Mouse (Mus musculus) heart, postnatal 36 days (tissue): ENCODE measurements at regions not wholly inside any gene's neighbourhood (a gene's known extent, or its start where the extent isn't known, plus 50 kb on each side); places are given as distances from the start of the nearest gene placed in this dataset.
A peak's percentile ranks its signal among the peaks of the same experiment; 100 is the strongest.

Experiments used
- DNase-seq, 2 experiments: peaks; one replicate each; pipeline ENCODE4 v3.0.0; 2021 to 2022
- intact Hi-C: fragments of 180-260 bp; cut with DNase I; formaldehyde crosslinking; loops from one replicate; pipeline ENCODE4 v1.15.1; 2025

DNA sequence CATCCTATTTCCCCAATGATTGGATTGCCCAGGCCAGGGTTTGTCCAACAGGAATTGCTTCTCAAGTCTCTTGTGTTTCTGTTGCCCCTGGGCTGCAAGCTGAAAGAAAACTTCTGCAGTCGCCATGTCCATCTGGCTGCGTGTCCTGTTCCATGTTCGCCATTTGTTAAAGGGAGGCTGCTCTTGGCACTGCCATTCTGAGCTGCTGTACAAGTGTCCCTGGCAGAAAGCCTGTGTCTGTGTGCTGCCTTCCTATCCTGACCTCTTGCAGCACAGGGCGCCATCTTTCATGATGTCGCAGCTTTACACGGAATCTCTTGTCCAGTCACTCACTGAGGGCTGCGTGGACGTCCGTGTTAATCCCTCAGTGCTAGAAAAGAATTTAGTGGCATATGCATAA lies 349.2 kb downstream of the Agtpbp1 start:
- DNase-seq = no peak

DNA sequence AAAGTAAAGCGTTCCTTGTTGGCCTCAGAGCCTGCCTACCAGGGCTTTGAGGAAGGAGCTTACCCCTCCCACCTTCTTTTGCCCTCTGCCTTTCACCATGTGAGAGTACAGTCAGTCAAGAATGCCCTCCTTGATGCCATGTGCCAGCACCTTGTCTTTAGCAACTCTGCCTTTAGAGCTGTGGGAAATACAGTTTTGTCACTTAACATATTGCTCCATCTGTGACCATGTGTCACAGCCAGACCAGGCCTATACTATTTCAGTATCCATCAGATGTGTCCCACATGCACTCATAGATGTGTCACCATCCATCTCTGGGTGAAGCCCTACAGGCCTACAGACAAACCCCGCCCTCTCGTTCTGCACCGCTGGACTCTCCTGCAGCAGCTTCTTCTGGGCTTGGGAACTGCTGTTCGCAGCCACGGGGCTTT lies 355.9 kb downstream of the Agtpbp1 start:
- no peak for DNase-seq
- intact Hi-C loops = no loop called here

More for the DNA sequence above, 349.2 kb downstream of the Agtpbp1 start:
- intact Hi-C loops = no loop called here

DNA sequence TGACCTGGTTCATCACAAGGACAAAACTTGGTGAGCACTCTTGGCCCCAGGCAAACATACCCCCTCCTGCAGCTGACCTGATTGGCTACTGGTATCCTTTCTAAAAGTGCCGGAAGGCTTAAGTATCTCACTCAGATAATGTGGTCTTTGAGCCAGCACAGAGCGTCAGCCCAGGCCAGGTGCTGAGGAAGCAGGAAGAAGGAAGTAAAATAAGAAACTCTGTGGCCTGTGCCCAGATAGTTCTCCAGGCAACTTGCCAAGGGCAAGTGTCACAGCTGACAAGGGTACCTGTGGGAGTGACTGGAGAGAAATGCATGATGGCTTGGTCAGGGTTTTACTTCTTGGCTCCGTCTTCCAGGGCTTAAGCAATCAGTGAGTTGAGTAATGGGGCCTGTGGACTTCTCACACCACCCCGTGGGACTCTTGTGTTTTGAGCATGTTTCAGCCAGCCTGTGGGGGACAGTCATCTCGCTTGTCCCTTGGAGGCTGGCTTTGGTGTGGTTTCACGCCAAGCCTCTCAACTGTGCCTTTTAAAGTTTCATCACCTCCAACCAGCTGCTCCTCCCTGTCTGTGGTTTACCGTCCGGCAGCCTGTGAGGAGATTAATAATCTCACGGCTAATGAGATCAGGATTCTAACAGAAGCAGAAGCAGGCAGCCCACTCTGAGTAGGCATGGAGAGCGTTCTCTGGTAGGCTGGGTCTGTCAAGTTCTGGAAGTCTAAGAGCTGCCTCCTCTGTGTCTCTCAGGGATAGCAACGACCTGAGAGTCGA lies 356.8 kb downstream of the Agtpbp1 start:
- intact Hi-C loops = no loop called here
- DNase-seq = peak; percentile 28 to 50

DNA sequence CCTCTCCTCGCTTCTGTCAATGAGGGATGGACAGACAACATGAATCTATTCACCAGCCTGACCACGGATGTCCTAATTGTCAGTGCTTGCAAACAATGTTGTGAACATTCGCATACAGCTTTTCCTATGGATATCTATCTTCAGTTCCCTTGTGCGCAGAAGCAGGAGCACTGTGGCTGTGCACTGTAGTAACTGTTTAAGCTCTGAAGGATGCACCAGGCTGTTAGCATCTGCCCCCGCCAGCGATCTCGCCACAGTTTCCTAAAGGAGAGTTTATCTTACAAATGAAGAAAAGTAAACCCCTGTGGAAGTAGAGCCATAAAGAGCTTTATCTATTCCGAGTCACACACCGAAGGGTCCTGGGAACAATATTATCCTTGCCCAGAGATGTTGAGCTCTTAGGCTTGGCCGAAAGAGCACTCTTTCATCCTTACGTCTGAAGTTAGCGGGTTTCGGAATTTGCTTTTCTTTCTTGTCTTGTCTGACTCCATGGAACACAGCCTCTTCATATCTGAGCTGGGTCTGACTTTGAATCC lies 357.4 kb downstream of the Agtpbp1 start:
- intact Hi-C loops = no loop called here
- no peak for DNase-seq

DNA sequence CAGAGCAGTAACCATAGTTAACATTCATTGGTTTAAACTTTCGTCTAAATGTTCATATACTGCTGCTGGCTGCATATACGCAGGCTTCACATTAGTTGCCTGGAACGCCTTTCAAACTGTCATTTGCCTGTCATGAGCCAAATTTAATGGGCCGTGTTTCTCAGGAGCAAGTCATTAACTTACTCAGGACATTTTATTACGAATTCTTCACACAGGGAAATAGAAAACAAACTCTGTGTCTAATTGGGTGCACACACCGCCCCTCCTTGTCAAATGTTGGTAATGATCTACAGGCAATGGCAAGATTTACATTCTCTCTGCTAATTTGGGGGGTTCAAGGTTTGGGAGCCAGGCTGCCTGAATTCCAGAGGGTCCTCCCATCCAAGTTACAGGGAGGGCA lies 364.4 kb downstream of the Agtpbp1 start:
- DNase-seq = no peak
- intact Hi-C loops = no loop called here

DNA sequence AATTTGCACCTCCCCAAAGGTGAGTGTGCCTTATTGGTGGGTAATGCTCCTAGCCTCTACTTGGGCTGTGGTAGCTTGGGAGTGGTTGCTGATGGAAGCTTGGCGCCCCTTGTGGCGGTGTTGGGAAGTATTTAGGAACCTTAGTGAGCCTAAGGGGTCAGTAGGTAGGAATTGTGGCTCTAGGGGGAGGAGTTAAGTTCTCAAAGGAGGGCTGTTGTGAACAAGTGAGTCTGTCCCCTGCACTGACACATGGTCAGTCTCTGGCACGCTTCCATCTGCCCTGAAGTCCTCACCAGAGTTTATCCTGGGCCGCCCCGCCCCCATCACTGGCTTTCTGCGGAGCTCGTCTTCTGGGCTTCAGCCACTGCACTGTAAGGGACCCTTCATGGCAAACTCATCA lies 364.9 kb downstream of the Agtpbp1 start:
- peak in 1 of 2 experiments; percentile 6 for DNase-seq
- intact Hi-C loops = no loop called here

DNA sequence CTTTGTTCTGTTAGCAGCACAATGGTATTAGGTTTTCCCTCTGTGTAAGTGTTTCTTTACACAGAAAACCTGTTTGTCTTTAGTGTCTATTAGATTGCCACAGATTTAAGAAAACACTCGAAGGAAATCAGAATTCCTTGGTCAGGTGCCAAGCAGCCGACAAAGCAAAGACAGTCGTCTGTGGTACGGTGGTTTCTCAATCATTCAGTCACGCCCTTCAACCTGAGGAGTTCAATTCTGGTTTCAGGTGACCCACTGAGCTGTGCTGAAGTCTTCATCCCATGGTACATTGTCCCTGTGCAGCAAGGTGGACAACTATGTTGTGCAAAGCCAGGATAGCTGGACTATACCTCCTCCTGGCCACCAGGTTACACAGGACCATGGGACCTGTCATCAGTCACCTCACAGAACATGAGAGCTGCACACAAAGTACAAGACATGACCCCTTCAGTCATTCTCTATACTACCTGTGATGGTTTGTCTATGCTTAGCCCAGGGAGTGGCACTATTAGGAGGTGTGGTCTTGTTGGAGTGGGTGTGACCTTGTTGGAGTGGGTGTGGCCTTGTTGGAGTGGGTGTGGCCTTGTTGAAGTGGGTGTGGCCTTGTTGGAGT lies 368.2 kb downstream of the Agtpbp1 start:
- intact Hi-C loops = no loop called here
- no peak for DNase-seq

DNA sequence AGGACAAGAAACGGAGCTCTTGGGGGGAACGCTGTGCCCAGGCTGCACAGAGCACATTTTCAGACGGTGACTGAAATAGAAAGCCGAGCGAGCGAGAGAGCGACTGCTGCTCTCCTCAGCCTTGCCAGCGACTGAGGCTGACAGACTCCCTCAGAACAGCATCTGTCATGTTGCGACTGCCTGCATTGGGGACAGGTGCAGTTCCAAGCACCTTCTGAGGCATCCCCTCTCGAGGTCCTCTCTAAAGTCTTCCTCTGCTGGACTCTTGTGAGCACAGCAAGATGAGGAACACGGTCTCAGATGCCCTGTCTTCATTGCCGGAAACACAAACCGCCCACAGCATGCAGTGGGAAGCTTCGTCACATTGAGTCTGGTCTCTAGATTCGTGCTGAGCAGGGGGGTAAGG lies 372.7 kb downstream of the Agtpbp1 start:
- DNase-seq = no peak
- intact Hi-C loops = no loop called here

DNA sequence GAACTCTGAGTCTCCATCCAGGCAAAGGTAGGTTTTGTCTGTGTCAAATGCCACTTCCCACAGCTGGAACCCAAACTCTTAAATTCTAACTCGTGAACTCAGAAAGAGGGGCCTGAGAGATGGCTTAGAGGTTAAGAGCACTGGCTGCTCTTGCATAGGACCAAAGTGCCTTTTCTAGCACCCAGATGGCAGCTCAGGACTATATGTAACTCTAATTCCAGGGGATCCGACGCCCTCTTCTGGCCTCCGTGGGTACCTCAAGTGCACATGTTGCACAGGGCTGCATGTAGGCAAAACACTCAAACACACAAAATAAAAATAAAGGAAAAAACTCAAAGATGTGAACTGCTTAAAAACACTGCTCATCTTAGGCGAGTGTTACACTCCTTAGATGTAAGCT lies 374.2 kb downstream of the Agtpbp1 start:
- intact Hi-C loops = no loop called here
- DNase-seq = no peak

DNA sequence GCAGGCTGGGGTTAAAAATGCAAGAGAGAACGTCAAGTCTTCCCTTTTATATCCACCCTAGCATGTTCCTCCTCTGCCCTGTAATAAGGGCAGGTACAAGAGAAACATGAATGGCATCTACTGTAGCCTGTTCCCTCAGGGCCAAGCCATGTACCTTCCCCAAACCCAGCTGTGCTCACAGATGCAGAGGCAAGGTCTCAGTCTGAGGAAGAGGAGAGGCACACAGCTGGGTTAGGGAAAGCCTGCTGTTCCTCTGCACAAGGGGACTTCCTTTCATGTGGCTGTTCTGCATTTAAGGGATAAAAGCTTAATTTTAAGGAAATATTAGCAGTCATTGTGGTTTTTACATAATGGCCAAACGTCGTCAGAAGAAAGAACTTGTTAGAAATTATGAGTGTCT lies 378.8 kb downstream of the Agtpbp1 start:
- intact Hi-C loops = no loop called here
- DNase-seq = no peak

DNA sequence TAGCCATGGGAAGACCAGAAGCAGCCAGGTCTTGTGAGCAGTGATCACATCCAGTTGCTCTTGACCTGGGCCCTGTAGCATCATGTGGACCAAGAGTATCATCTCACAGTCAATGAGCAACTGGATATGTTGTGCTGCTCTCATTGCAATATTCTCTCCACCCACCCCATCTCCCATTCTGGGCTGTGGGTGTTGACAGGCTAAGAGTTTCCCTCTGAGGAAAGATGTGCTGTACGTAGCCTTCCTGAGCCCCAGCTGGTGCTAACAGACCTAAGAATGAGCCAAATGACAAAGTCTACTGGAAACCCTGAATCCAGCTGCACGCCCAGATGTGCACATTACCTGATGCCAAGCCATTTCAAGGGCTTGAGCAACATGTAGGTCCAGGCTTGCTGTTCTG lies 380.5 kb downstream of the Agtpbp1 start:
- intact Hi-C loops = no loop called here
- DNase-seq = no peak

DNA sequence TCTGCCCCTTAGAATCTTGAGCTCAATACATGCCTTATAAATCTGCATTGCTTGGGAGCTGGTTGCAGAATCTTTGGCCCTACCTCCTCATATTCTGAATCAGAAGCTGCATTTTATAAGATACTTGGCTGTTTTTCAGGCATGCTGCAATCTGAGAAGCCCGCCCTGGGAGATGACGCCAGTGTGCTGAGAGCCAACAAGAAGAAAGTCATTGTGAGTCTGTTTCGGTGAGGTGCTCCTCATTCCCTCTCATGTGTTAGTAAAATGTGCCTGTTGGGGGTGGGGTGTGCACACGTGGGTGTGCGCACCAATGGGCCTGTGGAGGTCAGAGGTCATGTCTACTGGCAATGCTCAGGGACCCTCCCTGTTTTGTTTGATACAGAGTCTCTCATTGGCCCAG lies 388.7 kb downstream of the Agtpbp1 start:
- DNase-seq = peak in 1 of 2 experiments; percentile 6
- intact Hi-C loops = no loop called here

DNA sequence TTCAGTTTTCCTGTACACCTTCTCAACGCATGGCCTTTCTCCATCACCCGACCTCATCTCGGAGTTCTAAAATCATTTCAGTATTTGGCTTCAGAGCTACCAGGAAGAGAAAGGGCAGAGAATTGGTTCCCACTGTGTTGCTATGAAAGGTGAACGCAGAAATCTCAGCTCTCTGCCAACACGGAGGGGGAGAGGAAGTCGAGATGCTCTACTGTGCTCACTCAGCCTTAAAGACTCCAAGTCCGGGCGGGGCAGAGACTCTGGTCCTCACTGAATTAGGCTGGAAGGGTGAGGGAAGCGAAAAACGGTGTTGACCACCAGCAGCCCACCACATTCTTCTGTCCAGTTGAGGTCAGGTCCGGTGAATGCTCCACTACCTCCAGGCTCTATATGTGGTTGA lies 382.1 kb downstream of the Ntrk2 start:
- no peak for DNase-seq
- intact Hi-C loops = no loop called here
